Mouse (Mus musculus) lung, embryonic 16.5 days (tissue): ENCODE measurements at regions not wholly inside any gene's neighbourhood (a gene's known extent, or its start where the extent isn't known, plus 50 kb on each side); places are given as distances from the start of the nearest gene placed in this dataset.

Experiments
- ATAC-seq: fragments of 200-750 bp; cut with Nextera tagmentation; 2 replicates; pipeline ENCODE4 v1.8.0; 2017; ENCODE audit warnings: low read depth, mild to moderate bottlenecking, moderate library complexity
- H3K27ac ChIP-seq: fragments of 300-500 bp; sonication (generic); 2 replicates; pipeline ENCODE4 v1.5.1; 2014; ENCODE audit warnings: mild to moderate bottlenecking, control low read depth, low read length
- H3K27me3 ChIP-seq: fragments of 300-500 bp; sonication (generic); 2 replicates; pipeline ENCODE4 v1.6.1; 2014; ENCODE audit warnings: low read depth, low read length, mixed read lengths; ENCODE audit not compliant: control insufficient read depth, insufficient read depth
- H3K36me3 ChIP-seq: fragments of 300-500 bp; sonication (generic); 2 replicates; pipeline ENCODE4 v1.6.1; 2014; ENCODE audit warnings: low read length; ENCODE audit not compliant: control insufficient read depth, insufficient read depth
- H3K4me1 ChIP-seq: fragments of 300-500 bp; sonication (generic); replicated peaks from 2 replicates; pipeline ENCODE4 v1.6.1; 2014; ENCODE audit warnings: low read length, mixed read lengths; ENCODE audit not compliant: control insufficient read depth, insufficient read depth
- H3K4me2 ChIP-seq: fragments of 300-500 bp; sonication (generic); 2 replicates; pipeline ENCODE4 v1.6.1; 2014; ENCODE audit warnings: low read depth, low read length, control low read depth
- H3K4me3 ChIP-seq: fragments of 300-500 bp; sonication (generic); 2 replicates; pipeline ENCODE4 v1.5.1; 2014; ENCODE audit warnings: mild to moderate bottlenecking, low read length, control low read depth
- H3K9ac ChIP-seq: fragments of 300-500 bp; sonication (generic); 2 replicates; pipeline ENCODE4 v1.6.1; 2014; ENCODE audit warnings: low read length, control low read depth
- H3K9me3 ChIP-seq: fragments of 300-500 bp; sonication (generic); 2 replicates; pipeline ENCODE4 v1.6.1; 2016; ENCODE audit warnings: low read length; ENCODE audit not compliant: control insufficient read depth
- WGBS: fragments of 180-500 bp; shearing (Covaris S2); extraction: QIAGEN DNeasy Blood & Tissue Kit; methylation state at CpG from one replicate; pipeline ENCODE4 v1.1.7; 2014; 5-methylcytosine and 5-hydroxymethylcytosine counted together

DNA sequence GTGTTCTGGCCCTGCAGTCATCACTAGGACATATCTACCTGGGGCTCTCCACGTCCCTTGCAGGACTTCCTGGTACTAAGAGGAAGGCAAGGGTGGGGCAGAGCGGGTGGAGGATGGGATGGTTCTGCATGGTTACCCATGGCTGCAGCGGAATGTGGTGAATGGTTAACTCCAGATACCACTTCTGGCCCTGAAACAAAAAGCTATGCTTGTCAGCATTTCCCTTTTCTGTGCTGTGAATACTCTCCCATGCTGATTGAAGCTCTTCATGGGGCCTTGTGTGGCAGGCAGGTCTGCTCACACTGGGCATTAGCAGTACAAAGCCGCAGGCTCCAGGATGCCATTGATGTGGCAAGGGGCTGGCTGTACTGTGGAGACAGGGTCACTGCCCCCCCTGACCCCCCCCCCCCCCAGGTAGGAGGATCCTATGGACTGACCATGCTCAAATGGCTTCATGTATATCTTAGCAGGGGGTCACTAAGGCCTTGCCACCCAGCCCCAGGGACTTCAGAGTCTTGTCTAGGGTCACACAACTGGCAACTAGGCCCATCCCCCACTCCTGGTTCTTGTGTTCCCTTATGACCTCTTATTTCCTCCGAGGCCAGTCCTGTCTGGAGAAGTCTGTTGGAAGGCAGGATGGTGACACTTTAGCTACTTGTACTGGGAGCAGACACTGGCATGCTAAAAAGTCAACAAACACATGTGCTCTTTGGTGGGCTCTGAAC, 120.0 kb upstream of the Id2 start:
- Histone ChIP-seq H3K9ac (no peak overlapping the region), H3K36me3 (no peaks in the 10 kb centered on the region), H3K4me1 (peaks cover 15% of the 10 kb centered on the region), H3K9me3 (no peaks in the 10 kb centered on the region), H3K27me3 (no peaks in the 10 kb centered on the region), H3K4me3 (no peak overlapping the region), H3K4me2 (no peak overlapping the region), H3K27ac (peak overlapping the region; percentile 84)
- WGBS, result 47% methylated on average over 5 of the region's 5 CpGs
- ATAC-seq, result peak; percentile 78

- H3K4me3 ChIP-seq, result no peak overlapping the region
- no peaks in the 10 kb centered on the region for H3K27me3 ChIP-seq
- no peak overlapping the region for H3K4me2 ChIP-seq
- peak; percentile 56 for ATAC-seq
- no peaks in the 10 kb centered on the region for H3K9me3 ChIP-seq
- peaks cover 15% of the 10 kb centered on the region for H3K4me1 ChIP-seq
- no peak overlapping the region for H3K9ac ChIP-seq
- peak overlapping the region; percentile 62 for H3K27ac ChIP-seq
- 41% methylated on average over 5 of the region's 5 CpGs for WGBS
- no peaks in the 10 kb centered on the region for H3K36me3 ChIP-seq
These were observed 118.3 kb upstream of the Id2 start for GRCm38 (mm10) chr12:25215266-25215665.

GRCm38 (mm10) chr12:25213782-25214478, 117.0 kb upstream of the Id2 start:
- Histone ChIP-seq H3K4me2 (no peak overlapping the region), H3K27me3 (no peaks in the 10 kb centered on the region), H3K4me3 (no peak overlapping the region), H3K9me3 (no peaks in the 10 kb centered on the region), H3K36me3 (no peaks in the 10 kb centered on the region), H3K9ac (no peak overlapping the region), H3K27ac (peak overlapping the region; percentile 32; the same call in 1 of the 2 replicates), H3K4me1 (peaks cover 22% of the 10 kb centered on the region)
- WGBS, result 75% methylated on average over 11 of the region's 11 CpGs
- no peak for ATAC-seq

DNA sequence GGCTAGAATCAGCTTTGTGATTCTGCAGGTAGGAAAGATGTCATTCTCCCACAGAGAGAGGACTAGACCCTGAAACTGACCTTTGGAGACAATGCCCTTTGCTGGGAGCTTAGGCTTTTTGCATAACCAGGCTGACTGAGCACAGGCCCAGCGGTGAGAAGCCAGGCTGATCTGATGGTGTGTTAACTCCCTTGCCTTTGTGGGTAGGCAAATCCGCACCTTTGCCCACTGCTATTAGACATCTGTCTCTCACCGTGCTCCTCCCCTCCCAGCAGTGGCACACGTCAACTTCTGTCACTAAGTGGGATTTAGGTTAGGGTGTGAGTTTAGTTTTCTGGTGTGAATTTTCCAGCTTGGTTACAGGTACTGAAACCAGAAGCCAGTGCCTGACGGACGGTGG, 114.4 kb upstream of the Id2 start:
- ATAC-seq, result no peak
- H3K4me1 ChIP-seq, result peaks cover 10% of the 10 kb centered on the region
- no peak overlapping the region for H3K4me2 ChIP-seq
- H3K9ac ChIP-seq, result no peak overlapping the region
- H3K36me3 ChIP-seq, result no peaks in the 10 kb centered on the region
- H3K4me3 ChIP-seq, result no peak overlapping the region
- 89% methylated on average over 6 of the region's 6 CpGs for WGBS
- H3K9me3 ChIP-seq, result no peaks in the 10 kb centered on the region
- H3K27ac ChIP-seq, result no peak overlapping the region
- H3K27me3 ChIP-seq, result no peaks in the 10 kb centered on the region

GRCm38 (mm10) chr12:25210597-25210996, 113.7 kb upstream of the Id2 start:
- WGBS, result 81% methylated on average over 3 of the region's 3 CpGs

DNA sequence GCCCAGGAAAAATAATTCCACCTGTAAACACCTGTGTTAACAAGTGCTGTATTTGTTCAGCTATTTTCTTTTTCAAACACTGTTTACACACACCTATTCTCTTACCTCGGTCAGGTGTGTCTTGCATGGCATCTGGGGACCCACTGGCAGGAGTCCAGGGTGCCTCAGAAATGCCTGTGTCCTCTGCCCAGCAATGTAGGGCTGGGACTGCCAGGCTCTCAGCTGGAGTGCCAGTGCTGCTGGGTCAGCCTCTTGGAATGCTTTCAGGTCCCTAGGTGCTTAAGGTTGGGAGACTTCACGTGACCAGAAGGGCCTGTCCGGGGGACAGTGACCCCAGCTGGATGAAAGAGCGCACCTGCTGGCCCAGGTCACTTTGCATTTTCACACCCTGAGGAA, 112.4 kb upstream of the Id2 start:
- no peaks in the 10 kb centered on the region for H3K9me3 ChIP-seq
- peak; percentile 80 for ATAC-seq
- no peaks in the 10 kb centered on the region for H3K36me3 ChIP-seq
- H3K27me3 ChIP-seq, result no peaks in the 10 kb centered on the region
- H3K4me1 ChIP-seq, result peaks cover 10% of the 10 kb centered on the region
- H3K9ac ChIP-seq, result no peak overlapping the region
- peak overlapping the region; percentile 80 for H3K27ac ChIP-seq
- H3K4me3 ChIP-seq, result no peak overlapping the region
- 38% methylated on average over 4 of the region's 4 CpGs for WGBS
- H3K4me2 ChIP-seq, result peak overlapping the region; percentile 12; the same call in 1 of the 2 replicates

More at GRCm38 (mm10) chr12:25210597-25210996, 113.7 kb upstream of the Id2 start:
- no peaks in the 10 kb centered on the region for H3K9me3 ChIP-seq
- no peak overlapping the region for H3K4me3 ChIP-seq
- H3K27ac ChIP-seq, result no peak overlapping the region
- no peak overlapping the region for H3K9ac ChIP-seq
- H3K27me3 ChIP-seq, result no peaks in the 10 kb centered on the region
- H3K4me1 ChIP-seq, result peaks cover 10% of the 10 kb centered on the region
- no peak overlapping the region for H3K4me2 ChIP-seq
- H3K36me3 ChIP-seq, result no peaks in the 10 kb centered on the region
- no peak for ATAC-seq

- no peaks in the 10 kb centered on the region for H3K27me3 ChIP-seq
- no peaks in the 10 kb centered on the region for H3K36me3 ChIP-seq
- 0 out of 2 replicates have a peak overlapping the region, but pooled peaks have one; percentile 14 for H3K9ac ChIP-seq
- ATAC-seq, result peak; percentile 68
- no peaks in the 10 kb centered on the region for H3K9me3 ChIP-seq
- H3K4me3 ChIP-seq, result no peak overlapping the region
- peak overlapping the region; percentile 80 for H3K27ac ChIP-seq
- H3K4me1 ChIP-seq, result peaks cover 10% of the 10 kb centered on the region
- H3K4me2 ChIP-seq, result peak overlapping the region; percentile 12; the same call in 1 of the 2 replicates
- WGBS, result 27% methylated on average over 11 of the region's 11 CpGs
These were observed 111.9 kb upstream of the Id2 start for GRCm38 (mm10) chr12:25208670-25209332.

GRCm38 (mm10) chr12:25203371-25204067, 106.6 kb upstream of the Id2 start:
- Histone ChIP-seq H3K9me3 (no peaks in the 10 kb centered on the region), H3K4me2 (no peak overlapping the region), H3K4me1 (no peaks in the 10 kb centered on the region; the same call in 1 of the 2 replicates), H3K9ac (no peak overlapping the region), H3K27me3 (no peaks in the 10 kb centered on the region), H3K27ac (no peak overlapping the region), H3K4me3 (no peak overlapping the region), H3K36me3 (no peaks in the 10 kb centered on the region)
- ATAC-seq, result no peak
- 79% methylated on average over 10 of the region's 10 CpGs for WGBS

- H3K9me3 ChIP-seq, result no peaks in the 10 kb centered on the region
- H3K27ac ChIP-seq, result no peak overlapping the region
- H3K36me3 ChIP-seq, result no peaks in the 10 kb centered on the region
- no peak overlapping the region for H3K4me2 ChIP-seq
- ATAC-seq, result no peak
- 40% methylated on average over 4 of the region's 4 CpGs for WGBS
- H3K27me3 ChIP-seq, result no peaks in the 10 kb centered on the region
- H3K9ac ChIP-seq, result no peak overlapping the region
- peaks cover 4% of the 10 kb centered on the region; the same call in 1 of the 2 replicates for H3K4me1 ChIP-seq
- no peak overlapping the region for H3K4me3 ChIP-seq
These were observed 103.2 kb upstream of the Id2 start for GRCm38 (mm10) chr12:25200161-25200560.
